Mouse (Mus musculus) MEL-GATA-1-ER (cell line): ENCODE measurements around the gene Vmn1r28.
"Not testable (repeated sequence)": the region's sequence is repeated elsewhere in the genome, so short reads cannot be mapped to it uniquely, and the experiment has no call there.

Source experiments
- DNase-seq: peaks from one replicate; pipeline ENCODE4 v3.0.0-alpha.2; 2012; ENCODE audit warnings: low read depth; ENCODE audit errors: extremely low read depth

Vmn1r28 gene

DNA sequence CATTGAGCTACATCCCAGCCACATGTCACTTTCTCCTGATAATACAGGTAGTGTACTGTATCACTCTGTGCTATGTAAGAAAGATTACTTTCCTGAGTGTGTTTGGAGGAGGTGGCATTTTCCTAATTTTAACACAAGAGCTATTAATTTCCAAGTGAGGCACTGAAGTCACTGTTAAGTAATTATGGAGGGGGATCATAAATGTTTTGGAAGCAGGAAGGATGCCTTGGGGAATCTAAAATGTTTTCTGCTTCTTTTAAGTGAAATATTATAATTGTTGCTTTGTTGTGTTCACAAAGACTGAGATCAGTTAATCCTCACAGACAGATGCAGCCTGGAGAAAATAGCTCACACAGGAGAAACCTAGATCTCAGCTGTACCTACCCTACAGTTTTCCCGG is at the start of gene Vmn1r28:
Vmn1r28 (plus strand) TSS at position 301 of the 400 bp plus-strand sequence.
- no peak for DNase-seq

GRCm38 (mm10) chr6:58216119-58216518 is 45.7 kb upstream of the Vmn1r28 start:
- no peak for DNase-seq

DNA sequence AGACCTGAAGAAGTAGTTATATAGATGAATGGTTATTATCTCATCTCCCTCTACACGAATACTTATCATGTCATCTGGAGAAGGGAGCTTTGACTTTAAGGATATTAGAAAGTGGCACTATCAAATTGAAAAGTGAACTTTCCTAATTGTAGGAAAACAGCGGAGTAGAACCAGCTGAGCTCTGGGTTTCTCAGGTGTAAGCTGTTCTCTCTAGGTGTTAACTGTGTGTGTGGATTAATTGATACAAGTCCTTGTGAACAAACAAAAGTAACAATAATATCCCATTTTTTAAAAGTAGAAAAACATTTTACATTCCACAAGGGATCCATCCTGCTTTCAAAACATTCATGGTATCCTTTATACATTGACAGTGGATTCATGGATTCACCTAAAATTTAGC is 43.1 kb upstream of the Vmn1r28 start, which contains the start of gene Vmn1r27:
Vmn1r27 (minus strand) TSS at position 101 of the 400 bp plus-strand sequence.
- DNase-seq: no peak

DNA sequence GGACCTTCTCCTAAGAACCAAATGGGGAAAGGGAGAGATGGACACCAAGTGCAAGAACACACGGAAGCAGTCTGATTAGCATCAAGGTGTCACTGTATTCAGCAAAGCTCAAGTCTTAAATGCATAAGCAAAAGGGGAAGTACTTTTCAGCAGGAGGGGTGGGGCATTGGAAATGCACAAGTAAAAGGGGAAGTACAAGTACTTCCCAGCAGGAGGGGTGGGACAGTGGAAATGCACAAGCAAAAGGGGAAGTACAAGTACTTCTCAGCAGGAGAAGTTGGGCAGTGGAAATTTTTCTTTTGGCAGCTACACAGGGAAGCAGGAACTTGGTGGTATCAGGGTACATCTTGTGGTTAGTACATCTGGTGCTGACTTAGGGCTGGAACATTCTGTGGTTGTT is 17.8 kb downstream of the Vmn1r28 start:
- DNase-seq: peak; percentile 13

DNA sequence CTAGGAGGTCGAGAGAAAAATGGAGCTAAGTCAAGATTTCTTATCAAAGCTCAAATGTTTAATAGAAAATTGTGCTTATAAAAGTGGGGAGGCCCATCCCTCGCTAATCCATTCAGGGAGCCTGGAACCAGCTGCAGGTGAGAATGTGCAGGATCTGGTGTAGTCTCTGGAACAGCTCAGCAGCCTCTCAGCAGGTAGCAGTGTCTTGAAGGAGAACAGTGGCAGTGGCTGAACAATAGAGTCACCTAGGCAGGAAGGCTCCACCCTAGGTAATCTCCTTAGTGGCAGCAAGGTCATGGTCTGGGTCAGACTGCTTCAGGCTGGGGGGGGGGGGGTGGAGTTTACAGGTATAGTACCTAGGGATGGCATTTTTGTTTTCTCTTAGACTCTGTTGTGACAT is 30.4 kb downstream of the Vmn1r28 start:
- no peak for DNase-seq

DNA sequence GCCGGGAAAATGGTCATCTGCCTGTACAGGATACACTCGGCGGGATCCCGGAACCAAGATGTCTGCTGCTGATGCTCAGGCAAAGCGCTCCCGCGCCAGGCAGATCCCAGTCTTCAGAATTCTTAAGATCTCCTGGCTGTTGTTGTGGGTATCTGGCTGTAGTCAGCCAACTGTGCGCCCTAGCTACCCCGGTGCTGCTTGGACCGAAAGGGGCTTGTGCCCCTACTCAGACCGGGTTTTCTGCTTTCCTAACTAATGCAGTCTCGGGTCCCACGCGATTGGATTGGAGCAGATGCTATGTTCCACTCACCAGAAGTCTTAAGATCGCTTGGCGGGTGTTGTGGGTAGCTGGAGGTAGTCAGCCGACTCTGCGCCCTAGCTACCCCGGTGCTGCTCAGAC is 36.7 kb downstream of the Vmn1r28 start:
- not testable (repeated sequence) for DNase-seq

GRCm38 (mm10) chr6:58301249-58301648 is 39.4 kb downstream of the Vmn1r28 start, which contains the start of gene Vmn1r29:
Gene Vmn1r29 (plus strand): TSS chr6:58301549.
- DNase-seq: no peak
